Mouse (Mus musculus) kidney, adult 2 months (tissue): Measurements from ENCODE around the gene Npvf. TPM values are rescaled to one million over a fixed set of nuclear protein-coding genes. Genes with fewer than 3 reads are reported as not detected.

Experiments used
- DNase-seq: peaks from one replicate; pipeline ENCODE4 v3.0.0; 2021
- H3K27ac ChIP-seq: fragments of 200-500 bp; 2 replicates; pipeline ENCODE4 v1.5.1; 2012; ENCODE audit warnings: low read depth, low read length, control low read depth, inconsistent platforms; ENCODE audit not compliant: insufficient read depth
- H3K27me3 ChIP-seq: fragments of 200-500 bp; replicated peaks from 2 replicates; pipeline ENCODE4 v1.6.1; 2012; ENCODE audit warnings: mild to moderate bottlenecking, moderate library complexity, low read length, inconsistent platforms; ENCODE audit not compliant: control insufficient read depth, insufficient read depth
- H3K36me3 ChIP-seq: fragments of 200-500 bp; 2 replicates; pipeline ENCODE4 v1.6.1; 2012; ENCODE audit warnings: mild to moderate bottlenecking, moderate library complexity, low read length, inconsistent platforms; ENCODE audit not compliant: control insufficient read depth, insufficient read depth
- H3K4me1 ChIP-seq: fragments of 200-500 bp; 2 replicates; pipeline ENCODE4 v1.6.1; 2011; ENCODE audit warnings: low read length; ENCODE audit not compliant: control insufficient read depth, insufficient read depth
- H3K4me3 ChIP-seq: fragments of 200-500 bp; 2 replicates; pipeline ENCODE4 v1.5.1; 2011; ENCODE audit warnings: mild to moderate bottlenecking, low read depth, low read length, control low read depth; ENCODE audit not compliant: insufficient read depth
- CTCF ChIP-seq: fragments of 200-500 bp; conservative IDR thresholded peaks from 2 replicates; pipeline ENCODE4 v1.5.1; 2011; ENCODE audit warnings: low read depth, mild to moderate bottlenecking, control low read depth, low read length, moderate library complexity, mixed read lengths; ENCODE audit not compliant: insufficient read depth, insufficient read length
- POLR2A ChIP-seq: fragments of 200-500 bp; IDR thresholded peaks from one replicate; pipeline ENCODE4 v1.6.1; 2011; ENCODE audit warnings: low read depth, low read length, control low read depth
- WGBS: fragments of 180-500 bp; shearing (Covaris S2); methylation state at CpG from one replicate; pipeline ENCODE4 v1.1.7; 2018; 5-methylcytosine and 5-hydroxymethylcytosine counted together
- polyA plus RNA-seq: library from polyadenylated mRNA; depleted of rRNA; stranded (reverse); fragments of >200 nt; gene quantifications from 2 replicates; pipeline ENCODE4 v1.2.3, GENCODE M21; 2012

The Npvf gene
- polyA plus RNA-seq, 1 experiment, result not detected

GRCm38 (mm10) chr6:50678826-50679485 lies 24.7 kb upstream of the Npvf start:
- WGBS, result 28% methylated on average over 8 of the region's 8 CpGs
- TF ChIP-seq POLR2A (no peak), CTCF (peak; percentile 97)
- H3K27ac ChIP-seq, result no peak overlapping the region
- H3K4me3 ChIP-seq, result no peak overlapping the region
- H3K36me3 ChIP-seq, result no peaks in the 10 kb centered on the region
- H3K4me1 ChIP-seq, result no peaks in the 10 kb centered on the region
- peak; percentile 69 for DNase-seq
- no peaks in the 10 kb centered on the region for H3K27me3 ChIP-seq

GRCm38 (mm10) chr6:50671191-50671590 lies 17.0 kb upstream of the Npvf start:
- H3K4me3 ChIP-seq, result no peak overlapping the region
- 92% methylated on average over 3 of the region's 3 CpGs for WGBS
- no peak for DNase-seq
- no peaks in the 10 kb centered on the region for H3K4me1 ChIP-seq
- H3K27me3 ChIP-seq, result no peaks in the 10 kb centered on the region
- no peak for TF ChIP-seq POLR2A
- TF ChIP-seq CTCF, result no peak
- no peak overlapping the region for H3K27ac ChIP-seq
- H3K36me3 ChIP-seq, result no peaks in the 10 kb centered on the region

GRCm38 (mm10) chr6:50666937-50667336 lies 12.7 kb upstream of the Npvf start:
- no peak for TF ChIP-seq POLR2A
- TF ChIP-seq CTCF, result no peak
- no peaks in the 10 kb centered on the region for H3K36me3 ChIP-seq
- no peak for DNase-seq
- no peaks in the 10 kb centered on the region; the same call in 1 of the 2 replicates for H3K4me1 ChIP-seq
- WGBS, result 53% methylated on average over 5 of the region's 5 CpGs
- no peaks in the 10 kb centered on the region for H3K27me3 ChIP-seq
- H3K4me3 ChIP-seq, result no peak overlapping the region
- H3K27ac ChIP-seq, result no peak overlapping the region

- DNase-seq, result no peak
- TF ChIP-seq POLR2A, result no peak
- TF ChIP-seq CTCF, result no peak
- Histone ChIP-seq H3K27me3 (no peaks in the 10 kb centered on the region; the same call in 1 of the 2 replicates), H3K4me3 (no peak overlapping the region), H3K36me3 (no peaks in the 10 kb centered on the region), H3K27ac (no peak overlapping the region), H3K4me1 (no peaks in the 10 kb centered on the region; the same call in 1 of the 2 replicates)
- WGBS, result 48% methylated on average over 3 of the region's 3 CpGs
Observed at GRCm38 (mm10) chr6:50665020-50665419, 10.8 kb upstream of the Npvf start.

- Histone ChIP-seq H3K36me3 (no peaks in the 10 kb centered on the region), H3K27ac (no peak overlapping the region), H3K4me1 (no peaks in the 10 kb centered on the region; the same call in 1 of the 2 replicates), H3K27me3 (no peaks in the 10 kb centered on the region; the same call in 1 of the 2 replicates), H3K4me3 (no peak overlapping the region)
- WGBS, result 80% methylated on average over 3 of the region's 3 CpGs
- no peak for TF ChIP-seq CTCF
- TF ChIP-seq POLR2A, result no peak
- no peak for DNase-seq
Observed at GRCm38 (mm10) chr6:50664193-50664592, 10.0 kb upstream of the Npvf start.

- WGBS, result 24% methylated on average over 12 of the region's 12 CpGs
- Histone ChIP-seq H3K36me3 (no peaks in the 10 kb centered on the region), H3K27me3 (no peaks in the 10 kb centered on the region; the same call in 1 of the 2 replicates), H3K27ac (no peak overlapping the region), H3K4me3 (no peak overlapping the region), H3K4me1 (no peaks in the 10 kb centered on the region; the same call in 1 of the 2 replicates)
- peak; percentile 36 for DNase-seq
- TF ChIP-seq CTCF, result no peak
- no peak for TF ChIP-seq POLR2A
Observed at GRCm38 (mm10) chr6:50662925-50663583, 8.8 kb upstream of the Npvf start.

GRCm38 (mm10) chr6:50661729-50662128 lies 7.5 kb upstream of the Npvf start:
- no peak overlapping the region for H3K27ac ChIP-seq
- no peaks in the 10 kb centered on the region; the same call in 1 of the 2 replicates for H3K27me3 ChIP-seq

More at GRCm38 (mm10) chr6:50661729-50662128, 7.5 kb upstream of the Npvf start:
- WGBS, result 75% methylated on average over 7 of the region's 7 CpGs
- Histone ChIP-seq H3K36me3 (no peaks in the 10 kb centered on the region), H3K4me3 (no peak overlapping the region), H3K4me1 (no peaks in the 10 kb centered on the region; the same call in 1 of the 2 replicates)
- TF ChIP-seq CTCF (no peak), POLR2A (no peak)
- no peak for DNase-seq
